Mouse (Mus musculus): ENCODE results near the gene Kcnc1.

Kcnc1 gene

DNA sequence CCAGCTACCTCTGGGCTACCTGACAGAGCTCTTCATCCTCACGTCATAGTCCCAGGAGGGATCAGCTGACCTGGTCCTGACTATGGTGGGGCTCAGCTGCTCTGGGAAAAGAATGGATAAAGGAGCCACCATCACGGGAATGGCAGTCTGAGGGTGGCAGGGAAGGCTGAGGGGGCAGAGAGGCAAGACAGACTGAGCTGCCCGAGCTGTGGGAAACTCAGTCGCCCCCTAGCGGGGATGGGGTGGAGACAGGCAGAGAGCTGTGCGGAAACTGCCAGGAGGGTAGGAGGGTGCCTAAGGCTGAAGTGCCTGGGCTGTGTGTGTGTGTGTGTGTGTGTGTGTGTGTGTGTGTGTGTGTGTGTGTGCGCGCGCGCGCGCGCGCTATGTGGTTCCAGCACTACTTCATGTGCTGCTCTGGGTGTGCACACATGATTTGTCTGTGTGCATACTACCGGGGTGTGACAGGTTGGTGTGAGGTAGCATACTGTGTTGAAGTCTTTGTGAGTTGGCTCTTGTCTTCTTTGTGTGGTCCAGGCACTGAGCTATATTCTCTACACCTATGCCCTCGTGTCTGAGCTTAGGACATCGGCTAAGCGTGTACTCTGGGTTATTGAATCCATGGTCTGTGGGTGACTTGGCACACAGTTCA is 26.6 kb downstream of the Kcnc1 start:
- DNase-seq: peak; percentile 18 to 76

DNA sequence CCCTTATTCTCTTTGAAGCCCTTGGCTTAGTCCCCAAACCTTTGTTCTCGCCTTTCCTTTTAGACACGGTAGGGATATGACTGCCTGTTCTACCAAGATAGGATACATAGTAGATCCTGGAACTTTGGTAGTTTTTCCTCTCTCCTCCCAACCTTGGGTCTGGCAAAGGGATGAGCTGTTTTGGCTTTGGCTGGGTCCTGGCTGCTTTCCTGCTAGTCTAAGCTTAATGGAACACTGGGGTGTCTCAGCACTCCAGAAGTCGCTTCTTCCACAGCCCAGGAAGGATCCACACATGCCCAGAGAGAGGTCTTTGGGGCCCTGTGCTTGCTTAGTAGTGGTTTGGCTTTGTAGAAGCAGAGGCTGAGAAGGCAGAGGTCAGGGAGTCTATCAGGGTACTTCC is 27.7 kb downstream of the Kcnc1 start:
- DNase-seq: no peak

DNA sequence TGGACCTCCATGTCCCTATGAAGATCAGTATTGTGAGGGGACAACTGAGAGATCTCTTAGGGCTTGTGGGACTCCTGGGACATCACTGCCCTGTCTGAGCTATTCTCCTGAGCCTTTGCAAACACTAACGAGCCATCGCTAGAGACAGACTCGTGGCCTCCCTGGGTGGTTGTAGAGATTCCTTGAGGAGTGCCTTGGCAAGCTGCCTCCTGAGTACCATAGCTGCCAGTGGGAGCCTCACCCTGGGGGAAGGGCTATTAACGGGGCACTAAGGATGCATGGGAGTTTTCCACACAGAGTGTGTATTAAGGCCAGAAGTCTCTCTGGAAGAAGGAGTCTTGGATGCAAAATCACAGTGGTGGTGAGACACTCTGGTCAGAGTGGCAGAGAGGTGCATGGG is 28.7 kb downstream of the Kcnc1 start:
- DNase-seq: no peak

DNA sequence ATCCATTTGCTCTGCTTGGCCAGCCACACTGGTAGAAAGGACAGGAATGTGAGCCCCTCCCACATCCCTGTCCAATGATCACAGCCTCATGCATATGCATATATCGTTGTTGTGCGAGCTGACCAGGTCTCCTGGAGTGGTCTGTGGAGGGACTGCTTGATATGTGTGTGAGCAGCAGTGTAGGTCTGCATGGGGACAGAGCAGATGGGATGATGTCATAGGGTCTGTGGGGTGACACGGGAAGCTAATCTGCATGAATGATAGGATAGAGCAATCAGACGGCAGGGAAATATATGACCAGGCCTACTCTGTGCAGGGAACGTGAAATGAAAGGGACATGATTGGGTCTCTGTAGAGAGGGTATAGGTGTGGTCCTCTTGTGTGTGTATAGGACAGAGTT is 37.6 kb downstream of the Kcnc1 start:
- DNase-seq: peak in 1 of 2 experiments; percentile 6

GRCm38 (mm10) chr7:46435833-46436232 is 39.5 kb downstream of the Kcnc1 start:
- DNase-seq: no peak

DNA sequence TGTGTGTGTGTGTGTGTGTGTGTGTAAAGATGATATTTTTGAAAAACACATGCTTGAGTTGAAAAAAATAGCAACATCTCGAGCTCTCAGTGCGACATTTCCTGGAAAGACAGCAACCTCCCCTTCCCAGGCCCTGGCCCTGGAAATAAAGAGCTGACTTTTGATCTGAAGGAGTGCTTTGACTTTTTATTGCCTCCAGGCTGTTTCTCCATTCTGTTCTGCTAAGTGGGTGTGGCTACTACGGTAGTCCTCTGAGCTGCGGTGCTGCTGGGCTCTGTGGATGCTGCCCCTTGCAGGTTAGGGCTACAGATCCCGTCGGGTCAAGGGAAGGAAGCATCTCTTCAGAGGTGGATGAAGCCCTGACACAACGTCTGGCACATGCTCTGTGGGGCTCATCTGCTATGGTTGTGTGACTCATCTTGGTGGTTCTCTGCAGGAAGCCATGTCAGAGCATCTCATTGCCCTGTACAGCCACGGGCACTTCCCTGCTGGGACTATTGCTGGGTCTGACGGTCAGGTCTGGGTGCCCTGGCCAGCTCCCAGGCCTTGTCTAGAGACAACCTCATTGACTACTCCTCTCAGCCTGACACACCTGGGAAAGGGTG is 42.3 kb downstream of the Kcnc1 start:
- no peak for DNase-seq

- DNase-seq: no peak
Observed at GRCm38 (mm10) chr7:46443163-46443562, 46.9 kb downstream of the Kcnc1 start.

- DNase-seq: no peak
Observed at GRCm38 (mm10) chr7:46445896-46446295, 49.6 kb downstream of the Kcnc1 start.

GRCm38 (mm10) chr7:46447473-46448165 is 51.3 kb downstream of the Kcnc1 start:
- no peak for DNase-seq

DNA sequence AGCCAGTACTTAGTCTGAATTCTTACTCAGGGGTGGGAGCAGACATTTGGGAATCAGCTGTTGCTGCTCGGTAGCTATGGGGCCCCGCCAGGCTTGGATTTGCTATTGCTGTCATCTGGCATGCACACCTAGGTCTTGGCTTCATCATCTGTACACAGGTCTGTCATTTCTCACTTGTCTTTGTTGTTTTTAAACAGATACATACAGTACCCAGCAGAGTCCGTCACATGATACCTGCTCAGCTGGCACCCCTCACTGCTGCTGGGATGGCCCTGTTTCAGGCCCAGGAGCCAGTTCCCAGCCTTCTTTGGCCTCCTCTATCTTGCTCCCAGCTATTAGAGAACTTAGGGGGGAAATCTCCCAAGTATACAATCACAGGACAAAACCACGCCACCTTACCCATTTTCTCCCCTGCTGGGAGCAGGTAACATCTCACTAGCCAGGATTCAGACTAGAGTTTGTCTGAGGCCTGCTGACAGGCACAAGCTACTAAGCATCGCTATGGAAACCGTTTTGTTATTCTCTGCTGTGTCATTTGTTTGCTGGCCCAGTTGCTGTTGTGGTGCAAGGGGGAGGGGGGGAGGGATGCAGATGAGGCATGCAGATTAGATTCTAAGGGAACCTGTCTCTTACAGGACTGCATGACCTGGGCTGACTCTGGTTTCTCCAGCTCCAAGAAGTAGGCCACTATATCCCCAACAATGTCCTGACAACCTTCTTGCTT is 52.8 kb downstream of the Kcnc1 start:
- DNase-seq: no peak

- DNase-seq: no peak
Observed at GRCm38 (mm10) chr7:46453930-46454679, 57.8 kb downstream of the Kcnc1 start.

- DNase-seq: no peak
Observed at GRCm38 (mm10) chr7:46457889-46458288, 61.6 kb downstream of the Kcnc1 start.

- no peak for DNase-seq
Observed at GRCm38 (mm10) chr7:46459200-46459599, 62.9 kb downstream of the Kcnc1 start.

- no peak for DNase-seq
Observed at GRCm38 (mm10) chr7:46459605-46460245, 63.4 kb downstream of the Kcnc1 start.

DNA sequence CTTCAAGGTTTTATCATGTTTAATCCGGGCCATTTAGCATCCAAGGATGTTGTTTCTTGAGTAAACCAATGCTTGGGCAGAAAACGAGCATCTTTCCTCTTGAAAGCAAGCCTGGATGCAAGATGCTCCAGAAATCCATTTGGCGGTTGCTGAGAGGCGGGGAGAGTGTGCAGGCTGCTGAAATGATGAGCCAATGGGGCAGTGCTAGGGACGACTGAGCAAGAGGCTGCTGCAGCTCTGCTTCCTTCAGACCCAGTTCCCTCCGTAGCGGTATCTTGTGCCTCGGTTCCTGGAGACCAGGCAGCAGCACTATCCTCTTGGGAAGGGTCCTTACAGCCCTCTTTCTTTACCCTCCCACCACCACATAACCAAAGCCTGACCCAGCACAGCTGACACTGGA is 66.0 kb downstream of the Kcnc1 start:
- no peak for DNase-seq

GRCm38 (mm10) chr7:46463136-46463535 is 66.8 kb downstream of the Kcnc1 start:
- DNase-seq: no peak

- DNase-seq: no peak
Observed at GRCm38 (mm10) chr7:46466422-46466981, 70.2 kb downstream of the Kcnc1 start.

- no peak for DNase-seq
Observed at GRCm38 (mm10) chr7:46469542-46469941, 73.2 kb downstream of the Kcnc1 start.

DNA sequence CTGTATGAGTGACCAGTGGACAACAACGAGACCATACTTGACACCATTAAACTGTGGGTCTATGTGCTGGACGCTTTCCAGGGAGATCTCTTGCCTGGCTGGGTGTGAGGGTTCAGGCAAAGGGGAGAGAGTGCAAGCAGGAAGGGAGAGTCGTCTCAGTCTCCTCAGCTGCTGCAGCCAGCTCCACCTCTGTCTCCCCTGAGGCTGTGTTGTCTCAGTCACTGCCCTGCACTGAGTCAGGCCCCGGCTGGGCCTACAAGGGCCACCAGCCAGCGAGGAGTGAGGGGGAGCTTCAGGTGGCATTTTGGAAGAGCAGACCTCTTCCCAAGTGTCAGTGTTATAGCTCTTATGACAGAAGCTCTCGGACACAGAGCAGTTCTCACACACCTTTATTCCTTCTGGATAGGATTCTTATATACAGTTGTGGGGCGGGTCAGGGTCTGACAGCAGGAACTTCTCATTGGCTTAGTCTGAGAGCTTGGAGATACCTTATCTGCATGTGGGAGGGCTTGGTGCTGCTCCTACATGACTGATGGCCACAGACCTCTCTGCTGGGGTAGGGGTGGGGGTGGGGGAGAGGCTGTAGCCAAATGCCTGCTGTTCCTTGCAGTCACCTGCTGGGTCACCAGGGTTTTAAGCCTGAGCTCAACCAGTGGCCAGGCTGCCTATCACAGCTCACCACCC is 74.9 kb downstream of the Kcnc1 start:
- DNase-seq: no peak

DNA sequence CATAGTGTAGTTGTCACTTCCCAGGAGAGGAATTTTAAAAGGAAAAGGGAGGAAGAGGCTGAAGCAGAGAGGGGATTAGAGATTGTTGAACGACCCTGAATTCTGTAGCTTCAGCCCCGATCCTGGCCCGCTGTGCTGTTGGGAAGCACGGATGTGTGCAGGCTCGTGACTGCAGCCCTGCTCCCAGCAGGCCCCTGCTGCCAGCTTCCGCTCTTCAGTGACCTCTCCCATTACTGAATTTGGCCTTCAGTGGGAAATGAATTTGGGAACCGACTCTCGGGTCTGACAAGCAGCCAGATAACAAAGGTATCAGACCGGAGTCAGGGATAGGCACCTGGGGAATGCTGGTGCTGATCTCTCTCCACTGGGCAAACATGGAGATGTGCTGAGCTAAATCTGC is 76.8 kb downstream of the Kcnc1 start:
- DNase-seq: peak in 1 of 2 experiments; percentile 10

DNA sequence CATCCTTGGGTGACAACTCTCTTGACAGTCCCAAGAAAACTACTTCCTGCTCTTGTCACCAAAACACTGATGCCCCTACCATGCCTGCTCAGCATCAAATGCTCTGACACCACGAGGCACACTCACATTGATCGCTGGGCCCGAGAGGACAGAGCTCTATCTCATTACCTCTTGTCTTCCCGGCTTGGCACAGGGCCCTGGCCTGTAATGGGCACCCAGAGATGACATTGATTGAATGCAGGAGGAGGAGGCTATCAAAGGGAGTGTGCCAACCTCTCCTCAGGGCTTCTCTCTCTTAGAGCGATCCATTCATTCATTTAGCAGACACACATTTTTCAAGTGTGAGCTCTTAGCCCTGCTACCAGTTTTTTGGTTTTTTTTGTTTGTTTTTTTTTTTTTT is 79.2 kb downstream of the Kcnc1 start:
- no peak for DNase-seq
